Mouse (Mus musculus) liver, adult 2 months (tissue): ENCODE results near the gene Opn4.

ENCODE experiments used
- CTCF ChIP-seq: fragments of 200-500 bp; IDR thresholded peaks from 2 replicates; pipeline ENCODE4 v1.5.1; 2011; ENCODE audit warnings: low read depth, low read length, control low read depth
- POLR2A ChIP-seq: fragments of 200-500 bp; IDR thresholded peaks from 2 replicates; pipeline ENCODE4 v1.6.1; 2011; ENCODE audit warnings: low read length, control low read depth; ENCODE audit not compliant: insufficient read depth; ENCODE audit errors: extremely low read depth

DNA sequence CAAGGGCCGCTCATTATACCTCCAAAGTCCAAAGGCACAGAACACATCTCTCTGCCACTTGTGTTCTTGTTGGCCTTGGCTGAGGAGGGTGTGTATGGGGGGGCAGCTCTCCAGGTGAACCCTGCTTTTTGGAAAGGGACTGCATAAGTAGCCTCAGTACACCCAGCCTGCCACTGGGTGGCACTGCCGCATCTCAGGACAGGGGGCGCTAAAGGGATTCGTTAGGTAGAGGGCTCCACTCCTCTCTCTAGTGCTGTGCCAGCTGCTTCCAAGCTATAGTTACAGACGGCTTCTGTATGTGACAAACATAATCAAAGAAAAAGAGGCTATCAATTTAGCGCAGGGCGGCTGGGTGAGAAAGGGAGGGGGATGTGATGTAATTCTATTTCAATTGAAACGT lies 16.9 kb upstream of the Opn4 start:
- TF ChIP-seq POLR2A (no peak), CTCF (peak; percentile 100)
